Mouse (Mus musculus): ENCODE measurements around the gene Mcrip2.

DNA sequence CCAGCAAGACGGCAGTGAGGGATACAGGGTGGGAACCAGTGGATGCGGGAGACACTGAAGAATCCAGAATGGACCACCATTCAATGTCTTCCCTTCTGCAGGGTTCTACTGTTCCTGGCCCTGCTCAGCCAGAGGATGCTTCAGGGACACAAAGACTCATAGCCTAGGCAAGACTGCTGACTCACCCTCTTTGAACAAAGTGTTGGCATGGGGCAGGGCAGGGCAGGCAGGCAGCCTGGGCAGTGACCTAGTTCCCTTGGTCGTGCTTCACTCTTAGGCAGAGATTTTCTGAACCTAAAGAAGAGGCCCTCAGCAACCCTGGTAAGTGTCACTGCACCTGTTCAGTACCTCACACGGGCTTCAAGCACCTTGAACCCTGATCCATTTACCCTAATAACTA, 43.3 kb upstream of the Mcrip2 start:
- TF ChIP-seq POLR2AphosphoS2 (IDR thresholded peaks at IDR 0.05; ENCODE audit: insufficient read length, low read depth) (no peak), REST (IDR thresholded peaks at IDR 0.05; ENCODE audit: insufficient read depth, insufficient read length) (no peak), USF1 (IDR thresholded peaks at IDR 0.05; ENCODE audit: low read depth) (no peak), E2F4 (IDR thresholded peaks at IDR 0.05; ENCODE audit: insufficient read depth) (no peak)

Data from myocyte (in vitro differentiated cells).